Mouse (Mus musculus): ENCODE measurements at regions not wholly inside any gene's neighbourhood (a gene's known extent, or its start where the extent isn't known, plus 50 kb on each side); places are given as distances from the start of the nearest gene placed in this dataset.

GRCm38 (mm10) chr19:51977236-51977961 is 286.7 kb upstream of the Ins1 start:
- H3K36me3 ChIP-seq (replicated peaks): no peaks in the 10 kb centered on the region
- H3K4me3 ChIP-seq: no peak overlapping the region
- peak; percentile 52; the same call in 1 of the 2 replicates for ATAC-seq (replicated peaks)
- no peaks in the 10 kb centered on the region for H3K9me3 ChIP-seq
- H3K27ac ChIP-seq: no peak overlapping the region
- WGBS: 34% methylated on average over 4 of the region's 4 CpGs
- H3K4me2 ChIP-seq: no peak overlapping the region
- no peak overlapping the region for H3K9ac ChIP-seq
- no peaks in the 10 kb centered on the region for H3K4me1 ChIP-seq
- H3K27me3 ChIP-seq (replicated peaks): no peaks in the 10 kb centered on the region

DNA sequence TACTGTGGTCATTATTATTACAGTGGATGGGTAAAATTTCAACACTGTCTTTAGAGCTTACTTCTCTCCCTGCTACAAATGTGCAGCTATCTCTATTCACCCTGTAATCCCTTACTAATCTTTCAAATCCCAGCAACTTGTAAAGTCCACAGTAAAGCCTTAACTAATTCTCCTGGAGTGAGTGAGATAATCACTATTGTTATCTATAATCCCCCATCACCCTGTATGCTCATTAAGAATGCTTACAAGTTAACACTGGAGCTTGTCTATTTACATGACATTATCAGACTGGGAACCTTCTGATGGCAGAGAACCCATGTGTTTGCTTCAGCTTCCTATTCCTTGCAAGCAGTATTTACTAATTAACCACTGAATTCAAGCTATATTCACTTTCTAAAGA is 266.9 kb upstream of the Ins1 start:
- H3K27ac ChIP-seq: no peak overlapping the region
- H3K36me3 ChIP-seq (replicated peaks): no peaks in the 10 kb centered on the region
- H3K4me3 ChIP-seq: no peak overlapping the region
- H3K4me2 ChIP-seq: no peak overlapping the region
- H3K27me3 ChIP-seq (replicated peaks): no peaks in the 10 kb centered on the region; the same call in 1 of the 2 replicates
- H3K9me3 ChIP-seq: no peaks in the 10 kb centered on the region
- H3K9ac ChIP-seq: no peak overlapping the region
- ATAC-seq (replicated peaks): no peak
- H3K4me1 ChIP-seq: no peaks in the 10 kb centered on the region

Data from midbrain, embryonic 15.5 days (tissue).